Mouse (Mus musculus) spleen, adult 2 months (tissue): ENCODE results near the gene Ube3b. TPM values are rescaled to one million over a fixed set of nuclear protein-coding genes. Genes with fewer than 3 reads are reported as not detected.

Experiments used
- DNase-seq, 2 experiments: peaks; one replicate each; pipeline versions ENCODE4 v3.0.0 to v3.0.0-alpha.2; 2012 to 2021; ENCODE audit warnings: low spot score in 2 of 2, low read depth in 1 of 2
- H3K27ac ChIP-seq: fragments of 200-500 bp; 2 replicates; pipeline ENCODE4 v1.5.1; 2012; ENCODE audit warnings: low read length, inconsistent platforms; ENCODE audit not compliant: insufficient read depth
- H3K27me3 ChIP-seq: fragments of 200-500 bp; 2 replicates; pipeline ENCODE4 v1.6.1; 2012; ENCODE audit warnings: mild to moderate bottlenecking, moderate library complexity, low read length, inconsistent platforms; ENCODE audit not compliant: control insufficient read depth, insufficient read depth
- H3K36me3 ChIP-seq: fragments of 200-500 bp; 2 replicates; pipeline ENCODE4 v1.6.1; 2012; ENCODE audit warnings: mild to moderate bottlenecking, low read length, inconsistent platforms; ENCODE audit not compliant: control insufficient read depth, insufficient read depth
- H3K4me1 ChIP-seq: fragments of 200-500 bp; 2 replicates; pipeline ENCODE4 v1.6.1; 2011; ENCODE audit warnings: inconsistent platforms; ENCODE audit not compliant: control insufficient read depth, insufficient read depth, insufficient read length
- H3K4me3 ChIP-seq: fragments of 200-500 bp; 2 replicates; pipeline ENCODE4 v1.5.1; 2011; ENCODE audit warnings: mild to moderate bottlenecking, inconsistent platforms; ENCODE audit not compliant: insufficient read depth, insufficient read length; ENCODE audit errors: extremely low read depth
- CTCF ChIP-seq: fragments of 200-500 bp; IDR thresholded peaks from 2 replicates; pipeline ENCODE4 v1.5.1; 2011; ENCODE audit warnings: mild to moderate bottlenecking, inconsistent platforms; ENCODE audit not compliant: insufficient read depth, insufficient read length, insufficient replicate concordance; ENCODE audit errors: extremely low read depth
- POLR2A ChIP-seq: fragments of 200-500 bp; IDR thresholded peaks from 2 replicates; pipeline ENCODE4 v1.6.1; 2011; ENCODE audit warnings: low read depth, low read length, inconsistent platforms
- WGBS: fragments of 180-500 bp; shearing (Covaris S2); methylation state at CpG from one replicate; pipeline ENCODE4 v1.1.7; 2018; 5-methylcytosine and 5-hydroxymethylcytosine counted together
- polyA plus RNA-seq: library from polyadenylated mRNA; depleted of rRNA; stranded (reverse); fragments of >200 nt; gene quantifications from 2 replicates; pipeline ENCODE4 v1.2.3, GENCODE M21; 2012

Gene Ube3b
- polyA plus RNA-seq, 1 experiment: 44.4 TPM

DNA sequence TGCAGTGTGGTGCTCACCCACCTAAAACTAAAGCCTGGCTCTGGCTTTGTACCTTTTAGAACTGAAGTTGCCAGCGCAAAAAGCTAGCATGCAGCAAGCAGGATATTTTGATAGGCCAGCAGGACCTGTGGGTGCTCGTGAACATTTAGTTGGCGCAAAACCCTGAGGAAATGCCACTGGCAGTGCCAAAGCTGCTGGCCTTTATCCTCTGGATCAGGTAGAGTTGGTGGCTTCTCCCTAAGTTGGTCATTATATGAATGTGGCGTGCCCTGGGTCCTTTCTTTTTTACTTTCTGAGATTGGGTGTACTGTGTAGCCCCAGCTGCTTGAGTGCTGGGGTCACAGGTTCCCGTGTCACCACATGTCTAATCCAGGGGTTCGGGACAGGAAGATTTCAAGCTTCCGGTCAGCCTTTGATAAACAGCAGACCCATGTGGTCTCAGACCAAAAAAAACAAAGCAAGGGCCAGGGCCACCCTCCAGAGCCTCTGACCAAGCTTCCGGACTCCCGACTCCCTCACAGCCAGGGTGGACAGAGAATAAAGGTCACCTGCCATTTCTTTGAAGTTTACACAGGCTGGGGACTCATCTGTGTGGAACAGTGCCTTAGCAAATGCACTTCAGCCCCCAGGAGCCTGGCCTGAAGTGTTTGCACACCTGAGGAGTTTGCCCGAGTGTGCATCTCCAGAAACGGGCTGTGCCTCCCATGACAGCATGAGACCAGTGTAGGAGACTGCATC, 41.3 kb downstream of the Ube3b start:
- Histone ChIP-seq H3K36me3 (peaks cover 20% of the 10 kb centered on the region), H3K4me3 (no peak overlapping the region), H3K27me3 (no peaks in the 10 kb centered on the region), H3K27ac (no peak overlapping the region), H3K4me1 (no peaks in the 10 kb centered on the region)
- DNase-seq: no peak
- 84% methylated on average over 11 of the region's 11 CpGs for WGBS
- TF ChIP-seq POLR2A (no peak), CTCF (no peak)

DNA sequence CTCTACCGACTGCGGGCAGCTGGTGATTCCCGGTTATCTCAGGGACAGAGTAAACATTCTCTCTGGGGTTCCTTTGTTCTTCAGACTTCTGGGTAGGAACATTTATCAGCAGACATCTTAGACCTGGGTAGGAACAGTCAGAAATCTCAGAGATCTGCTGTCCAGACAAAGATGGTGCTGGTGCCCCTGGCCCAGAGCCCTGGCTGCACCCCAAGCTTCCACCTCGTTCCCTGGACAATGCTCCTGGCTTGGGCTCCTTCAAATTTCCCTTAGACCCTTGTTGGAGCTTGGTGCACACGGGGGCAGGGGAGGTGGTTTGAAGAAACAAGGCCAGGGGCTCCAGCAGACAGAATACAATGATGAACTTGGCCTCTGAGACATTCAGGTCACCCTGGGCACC, 42.2 kb downstream of the Ube3b start:
- Histone ChIP-seq H3K27me3 (no peaks in the 10 kb centered on the region), H3K36me3 (peaks cover 17% of the 10 kb centered on the region), H3K4me3 (no peak overlapping the region), H3K4me1 (no peaks in the 10 kb centered on the region), H3K27ac (no peak overlapping the region)
- DNase-seq: no peak
- 66% methylated on average over 5 of the region's 5 CpGs for WGBS
- TF ChIP-seq POLR2A: no peak
- no peak for TF ChIP-seq CTCF

DNA sequence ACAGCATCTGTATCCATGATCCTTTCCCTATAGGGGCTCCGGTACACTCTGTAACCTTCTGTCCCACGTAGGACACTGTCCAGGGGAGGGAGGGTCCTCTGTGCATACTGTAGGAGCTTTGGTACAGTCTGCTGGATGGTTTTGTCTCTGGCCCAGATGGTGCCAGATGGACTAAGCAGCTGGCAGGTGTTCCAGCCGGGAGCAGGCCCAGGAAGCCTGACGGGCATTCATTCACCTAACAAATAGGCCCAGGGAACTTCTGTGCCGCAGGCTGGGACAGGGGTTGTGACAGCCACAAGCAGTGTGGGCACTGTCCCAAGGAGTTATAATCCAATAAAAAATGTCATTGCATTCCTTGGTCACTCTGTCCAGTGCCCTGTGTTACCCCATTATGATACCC, 43.6 kb downstream of the Ube3b start:
- 91% methylated on average over 5 of the region's 5 CpGs for WGBS
- no peak for TF ChIP-seq CTCF
- no peak for TF ChIP-seq POLR2A
- Histone ChIP-seq H3K4me1 (no peaks in the 10 kb centered on the region), H3K4me3 (no peak overlapping the region), H3K27me3 (no peaks in the 10 kb centered on the region), H3K36me3 (peaks cover 11% of the 10 kb centered on the region), H3K27ac (no peak overlapping the region)
- DNase-seq: no peak

DNA sequence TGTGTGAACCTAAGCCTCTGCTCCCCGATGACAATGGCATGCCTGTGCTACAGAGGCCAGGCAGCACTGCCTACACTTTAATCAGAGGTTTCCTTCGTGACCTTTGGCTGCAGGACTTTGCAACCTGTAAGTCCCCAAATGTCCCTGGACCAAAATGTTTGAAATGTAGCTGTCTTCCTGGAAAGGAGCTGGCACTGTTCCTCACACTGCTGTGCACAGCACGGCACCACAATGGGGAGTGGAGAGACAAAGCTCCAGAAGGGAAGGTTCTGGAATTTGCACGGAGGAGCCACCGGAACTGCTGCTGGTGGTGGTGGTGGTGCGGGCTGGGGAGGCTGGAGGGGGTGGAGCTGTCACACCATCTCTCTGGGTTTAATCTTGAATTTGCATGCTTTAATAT, 46.3 kb downstream of the Ube3b start:
- DNase-seq: no peak

DNA sequence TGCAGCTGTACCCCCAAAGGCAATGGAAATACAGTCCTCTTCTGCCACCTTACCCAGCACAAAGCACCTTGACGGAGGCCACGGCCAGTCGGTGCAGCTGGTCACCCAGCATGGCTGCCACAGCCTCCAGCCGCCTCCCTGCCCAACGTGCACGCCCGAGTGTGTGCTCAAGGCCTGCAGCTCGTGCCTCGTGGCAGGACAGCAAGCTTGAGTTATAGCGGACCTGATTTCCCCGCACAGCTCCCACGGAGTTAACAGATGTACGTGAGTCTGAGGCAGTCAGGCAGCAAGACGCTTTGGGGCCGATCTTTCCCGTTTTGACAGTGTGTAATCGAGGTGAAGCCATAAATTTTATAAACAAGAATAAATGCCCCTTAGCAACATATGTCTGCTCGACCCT, 48.2 kb downstream of the Ube3b start:
- Histone ChIP-seq H3K27me3 (no peaks in the 10 kb centered on the region), H3K27ac (no peak overlapping the region), H3K4me3 (no peak overlapping the region), H3K4me1 (no peaks in the 10 kb centered on the region), H3K36me3 (no peaks in the 10 kb centered on the region)
- 80% methylated on average over 18 of the region's 18 CpGs for WGBS
- no peak for DNase-seq
- TF ChIP-seq CTCF (no peak), POLR2A (no peak)

More for the DNA sequence above, 46.3 kb downstream of the Ube3b start:
- TF ChIP-seq POLR2A: no peak
- no peak for TF ChIP-seq CTCF
- Histone ChIP-seq H3K36me3 (no peaks in the 10 kb centered on the region), H3K27me3 (no peaks in the 10 kb centered on the region), H3K4me1 (no peaks in the 10 kb centered on the region), H3K27ac (no peak overlapping the region), H3K4me3 (no peak overlapping the region)
- WGBS: 84% methylated on average over 6 of the region's 6 CpGs

DNA sequence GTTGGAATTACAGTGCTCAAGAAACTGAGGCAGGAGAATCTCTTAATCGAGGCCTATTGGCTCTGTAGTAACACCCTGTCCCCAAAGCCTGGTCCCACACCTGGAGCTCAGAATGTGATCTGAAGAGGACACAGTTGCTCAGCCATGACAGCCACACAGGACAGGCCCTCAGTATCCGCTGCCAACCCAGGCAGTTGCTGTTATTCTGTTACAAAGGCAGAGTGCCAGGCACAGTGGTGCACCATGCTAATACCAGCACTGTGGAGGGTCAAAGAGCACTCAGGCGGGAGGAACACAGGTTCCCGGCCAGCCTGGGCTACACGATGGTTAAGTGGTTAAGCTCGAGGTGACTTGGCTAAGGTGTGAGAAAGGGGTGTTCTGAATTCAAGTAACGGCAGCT, 49.4 kb downstream of the Ube3b start:
- no peak for DNase-seq
- H3K27me3 ChIP-seq: no peaks in the 10 kb centered on the region
- peaks cover under 1% of the 10 kb centered on the region; the same call in 1 of the 2 replicates for H3K36me3 ChIP-seq
- no peak overlapping the region for H3K27ac ChIP-seq
- TF ChIP-seq CTCF: no peak
- no peak for TF ChIP-seq POLR2A
- WGBS: 77% methylated on average over 7 of the region's 7 CpGs
- no peak overlapping the region for H3K4me3 ChIP-seq
- H3K4me1 ChIP-seq: no peaks in the 10 kb centered on the region

DNA sequence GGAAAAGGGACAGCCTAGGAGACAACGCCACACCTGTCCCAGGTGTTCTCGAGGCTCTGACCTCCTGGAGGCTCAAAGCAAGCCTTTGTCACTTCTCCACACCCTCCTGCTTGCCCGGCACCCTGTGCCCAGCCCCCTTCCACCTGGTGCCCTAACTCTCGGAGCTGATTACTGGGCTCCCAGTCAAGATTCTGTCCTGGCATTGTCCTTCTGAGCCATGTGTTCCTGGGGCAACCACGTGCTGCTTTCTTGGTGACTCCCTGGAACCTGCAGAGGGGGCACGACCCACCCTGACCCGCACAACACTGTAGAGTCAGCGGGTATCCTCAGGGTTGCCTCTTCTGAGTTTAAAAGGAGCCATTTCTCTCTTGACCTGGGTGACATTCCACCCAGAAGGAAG, 54.0 kb downstream of the Ube3b start:
- H3K36me3 ChIP-seq: peaks cover 17% of the 10 kb centered on the region

More for the DNA sequence above, 54.0 kb downstream of the Ube3b start:
- H3K4me3 ChIP-seq: no peak overlapping the region
- no peak for DNase-seq
- no peaks in the 10 kb centered on the region for H3K4me1 ChIP-seq
- TF ChIP-seq CTCF: no peak
- TF ChIP-seq POLR2A: no peak
- no peak overlapping the region for H3K27ac ChIP-seq
- WGBS: 86% methylated on average over 8 of the region's 8 CpGs
- H3K27me3 ChIP-seq: no peaks in the 10 kb centered on the region
